Mouse (Mus musculus) right cerebral cortex, adult 18-20 months (tissue): ENCODE results near the gene Zscan26.
A peak's percentile ranks its signal among the peaks of the same experiment; 100 is the strongest.
"Not testable (repeated sequence)": the region's sequence is repeated elsewhere in the genome, so short reads cannot be mapped to it uniquely, and the experiment has no call there.

Experiments
- DNase-seq: peaks from one replicate; pipeline ENCODE4 v3.0.0; 2022; ENCODE audit warnings: mixed read lengths

Gene Zscan26

GRCm38 (mm10) chr13:21453449-21453848 is at the start of gene Zscan26:
Gene Zscan26 (minus strand): TSS chr13:21453730.
- peak; percentile 89 for DNase-seq

- no peak for DNase-seq
Measured at GRCm38 (mm10) chr13:21502296-21502695, 48.8 kb upstream of the Zscan26 start.

- DNase-seq, result not testable (repeated sequence)
Measured at GRCm38 (mm10) chr13:21501182-21501581, 47.7 kb upstream of the Zscan26 start, which contains the start of gene Gm11273. Gene Gm11273 (minus strand): TSS chr13:21501418.

GRCm38 (mm10) chr13:21495080-21495479 is 41.5 kb upstream of the Zscan26 start, which contains the start of gene AK157302:
Gene AK157302 (plus strand): TSS chr13:21495223.
- DNase-seq, result no peak

- no peak for DNase-seq
Measured at GRCm38 (mm10) chr13:21492847-21493246, 39.3 kb upstream of the Zscan26 start.

GRCm38 (mm10) chr13:21486881-21487280 is 33.4 kb upstream of the Zscan26 start:
- DNase-seq, result no peak

GRCm38 (mm10) chr13:21478759-21479670 is 25.5 kb upstream of the Zscan26 start, which contains the start of the genes Zkscan4 and Gm10065:
Gene Zkscan4 (plus strand): TSS chr13:21478907.
Gene Gm10065 (minus strand): TSS chr13:21479441.
- DNase-seq, result peak; percentile 84

GRCm38 (mm10) chr13:21472427-21472826 is 18.9 kb upstream of the Zscan26 start:
- no peak for DNase-seq

- no peak for DNase-seq
Measured at GRCm38 (mm10) chr13:21469097-21469496, 15.6 kb upstream of the Zscan26 start.

GRCm38 (mm10) chr13:21468061-21469019 is 14.8 kb upstream of the Zscan26 start, which contains the start of gene Nkapl:
Gene Nkapl (minus strand): TSS chr13:21468509.
- peak; percentile 83 for DNase-seq

- no peak for DNase-seq
Measured at GRCm38 (mm10) chr13:21467336-21467735, 13.8 kb upstream of the Zscan26 start.

GRCm38 (mm10) chr13:21462516-21462915 is 9.0 kb upstream of the Zscan26 start:
- not testable (repeated sequence) for DNase-seq

- no peak for DNase-seq
Measured at GRCm38 (mm10) chr13:21456347-21456746, 2.8 kb upstream of the Zscan26 start.

GRCm38 (mm10) chr13:21454133-21454532 is 603 bp upstream of the Zscan26 start:
- DNase-seq, result no peak

GRCm38 (mm10) chr13:21453042-21453441 is 488 bp downstream of the Zscan26 start:
- DNase-seq, result no peak

GRCm38 (mm10) chr13:21447856-21448614 is 5.5 kb downstream of the Zscan26 start:
- DNase-seq, result no peak

- DNase-seq, result no peak
Measured at GRCm38 (mm10) chr13:21446796-21447195, 6.7 kb downstream of the Zscan26 start.

- no peak for DNase-seq
Measured at GRCm38 (mm10) chr13:21441207-21441572, 12.3 kb downstream of the Zscan26 start.

- peak; percentile 81 for DNase-seq
Measured at GRCm38 (mm10) chr13:21440503-21441206, 12.9 kb downstream of the Zscan26 start, which contains the start of gene Pgbd1. Gene Pgbd1 (minus strand): TSS chr13:21441058.

- no peak for DNase-seq
Measured at GRCm38 (mm10) chr13:21435476-21435875, 18.1 kb downstream of the Zscan26 start.

GRCm38 (mm10) chr13:21427631-21428030 is 25.9 kb downstream of the Zscan26 start:
- DNase-seq, result no peak
